Mouse (Mus musculus): Measurements from ENCODE around the gene Mrps16.

DNA sequence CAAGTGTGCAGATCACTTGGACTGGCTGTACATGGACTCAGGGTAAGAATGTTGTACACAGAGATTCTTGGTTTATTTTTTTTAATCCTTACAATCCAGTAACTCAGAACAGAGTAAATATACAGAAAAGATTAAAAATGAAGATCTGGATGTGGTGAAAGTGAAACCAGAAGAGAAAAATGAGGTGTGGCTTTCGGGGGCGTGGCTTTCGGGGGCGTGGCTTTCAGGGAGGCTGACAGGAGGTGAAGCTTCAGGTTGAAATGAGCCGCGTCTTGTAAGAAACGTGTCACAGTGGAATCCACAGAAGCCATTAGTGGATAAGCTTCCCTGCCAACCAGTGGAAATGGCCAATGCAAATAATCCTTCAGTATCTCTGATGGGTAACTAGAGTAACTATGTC, 52.6 kb downstream of the Mrps16 start:
- TF ChIP-seq CTCF (IDR thresholded peaks at IDR 0.05) = no peak
- TF ChIP-seq POLR2A (IDR thresholded peaks at IDR 0.05; ENCODE audit: insufficient read depth, low read depth, low read length) = no peak

Data from heart, adult 2 months (tissue).